Mouse (Mus musculus): ENCODE data around the gene Rai14.
"Not testable (repeated sequence)": the region's sequence is repeated elsewhere in the genome, so short reads cannot be mapped to it uniquely, and the experiment has no call there.

Gene Rai14

DNA sequence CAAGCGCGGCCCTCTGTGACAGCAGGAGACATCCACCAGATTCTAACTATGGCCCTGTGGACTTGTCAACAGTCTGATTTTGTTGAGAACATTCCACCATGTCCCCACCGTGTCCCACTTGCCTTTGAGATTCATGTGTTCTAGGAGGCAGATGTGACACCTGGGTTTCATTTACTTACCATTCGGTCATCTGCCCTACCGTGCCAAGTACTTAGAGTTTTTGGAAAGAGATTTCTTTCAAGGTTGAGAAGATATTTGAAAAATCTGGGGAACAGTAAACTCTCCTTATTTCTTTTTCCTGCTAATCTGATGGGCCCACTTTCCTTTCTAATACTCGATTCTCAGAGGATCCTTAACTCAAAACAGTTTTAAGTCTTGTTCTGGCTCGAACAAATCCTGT, 178.5 kb downstream of the Rai14 start:
- no peak for DNase-seq (ENCODE audit: low read depth, low spot score)

DNA sequence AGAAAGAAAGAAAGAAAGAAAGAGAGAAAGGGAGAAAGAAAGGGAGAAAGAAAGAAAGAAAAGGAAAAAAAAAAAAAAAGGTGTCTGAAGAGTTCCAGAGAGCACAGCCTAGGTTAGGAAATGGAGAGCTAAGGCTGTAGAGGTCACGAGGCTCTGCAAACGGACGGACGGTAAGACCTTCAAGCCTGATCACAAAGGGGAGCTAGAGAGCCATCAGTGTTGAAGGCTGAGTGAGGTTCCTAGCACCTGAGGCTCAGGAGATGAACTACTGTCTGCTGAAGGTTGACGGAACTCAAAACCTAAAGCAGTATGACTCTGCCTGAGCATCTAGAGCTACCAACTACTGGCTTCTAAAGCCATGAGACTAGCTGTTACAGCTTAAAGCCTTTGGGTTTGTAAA, 179.8 kb downstream of the Rai14 start:
- no peak for DNase-seq (ENCODE audit: low read depth, low spot score)

DNA sequence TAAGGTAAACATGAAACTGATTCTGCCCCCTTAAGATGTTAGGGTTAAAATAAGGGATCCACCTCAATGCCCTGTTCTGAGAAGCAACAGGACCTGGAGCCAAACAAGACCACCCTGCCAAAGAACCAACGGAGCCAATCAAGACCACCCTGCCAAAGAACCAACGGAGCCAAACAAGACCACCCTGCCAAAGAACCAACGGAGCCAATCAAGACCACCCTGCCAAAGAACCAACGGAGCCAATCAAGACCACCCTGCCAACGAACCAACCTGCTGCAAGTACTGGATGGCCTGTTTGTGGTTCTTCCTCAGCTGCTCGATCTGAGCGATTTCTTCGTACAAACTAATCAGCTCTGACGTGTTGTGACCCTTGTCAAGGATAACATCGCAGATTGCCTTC, 181.1 kb downstream of the Rai14 start:
- DNase-seq (ENCODE audit: low read depth, low spot score) = not testable (repeated sequence)

DNA sequence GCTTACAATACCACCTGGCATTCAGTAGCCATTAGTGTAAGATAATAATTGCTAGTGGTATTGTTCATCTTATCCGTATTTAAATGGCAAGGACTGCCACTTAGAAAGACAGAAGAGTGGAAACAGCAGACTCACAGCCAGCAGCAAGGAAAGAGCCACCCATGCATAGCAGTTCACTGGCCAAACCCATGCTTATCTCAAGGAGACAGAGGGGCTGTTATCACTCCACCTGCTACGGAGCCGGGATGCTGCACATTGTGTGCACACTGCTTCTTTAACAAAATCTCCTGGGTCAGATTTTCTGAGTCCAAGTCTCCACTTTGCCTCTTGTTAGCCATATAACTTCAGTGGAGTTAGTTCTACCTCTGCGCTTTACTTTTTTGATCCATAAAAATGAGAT, 183.1 kb downstream of the Rai14 start:
- DNase-seq (ENCODE audit: low read depth, low spot score) = no peak

DNA sequence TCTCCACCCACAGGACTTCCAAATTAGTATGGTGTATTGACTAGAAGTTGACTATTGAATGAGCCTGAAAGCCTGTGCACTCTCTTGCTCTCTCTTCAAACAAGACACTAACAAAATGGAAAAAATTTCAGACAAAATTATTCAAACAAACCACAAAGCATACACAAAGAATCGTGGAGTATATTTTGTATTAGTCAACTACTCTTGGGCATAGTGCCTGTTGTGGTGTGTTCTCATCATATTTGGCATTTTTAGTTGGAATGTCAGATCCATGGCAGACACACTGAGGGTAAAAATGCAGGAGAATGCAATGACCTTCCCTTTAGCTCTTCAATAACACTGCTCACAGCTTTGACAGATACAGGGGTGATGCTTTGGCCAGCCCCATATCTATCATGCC, 188.5 kb downstream of the Rai14 start:
- DNase-seq (ENCODE audit: low read depth, low spot score) = no peak

Measured in embryo, embryonic 11.5 days (tissue).